Mouse (Mus musculus) liver, postnatal 0 days (tissue): ENCODE measurements around the gene Mthfd1. TPM values are rescaled to one million over a fixed set of nuclear protein-coding genes. Genes with fewer than 3 reads are reported as not detected.

Source experiments
- ATAC-seq: fragments of 200-750 bp; cut with Nextera tagmentation; 2 replicates; pipeline ENCODE4 v1.8.0; 2017; ENCODE audit warnings: mild to moderate bottlenecking, moderate library complexity
- DNase-seq: peaks from one replicate; pipeline ENCODE4 v3.0.0-alpha.2; 2016
- H3K27ac ChIP-seq: fragments of 300-500 bp; sonication (generic); 2 replicates; pipeline ENCODE4 v1.5.1; 2014; ENCODE audit warnings: antibody characterized with exemption, moderate library complexity, mild to moderate bottlenecking, low read depth
- H3K27me3 ChIP-seq: fragments of 300-500 bp; sonication (generic); 2 replicates; pipeline ENCODE4 v1.6.1; 2014; ENCODE audit warnings: low read length, control low read depth, mixed read lengths; ENCODE audit not compliant: insufficient read depth
- H3K36me3 ChIP-seq: fragments of 300-500 bp; sonication (generic); replicated peaks from 2 replicates; pipeline ENCODE4 v1.6.1; 2014; ENCODE audit warnings: mild to moderate bottlenecking, control low read depth, low read length, moderate library complexity, mixed read lengths; ENCODE audit not compliant: insufficient read depth
- H3K4me1 ChIP-seq: fragments of 300-500 bp; sonication (generic); 2 replicates; pipeline ENCODE4 v1.6.1; 2014; ENCODE audit warnings: antibody characterized with exemption, mild to moderate bottlenecking, control low read depth; ENCODE audit not compliant: insufficient read depth
- H3K4me2 ChIP-seq: fragments of 300-500 bp; sonication (generic); 2 replicates; pipeline ENCODE4 v1.6.1; 2014; ENCODE audit warnings: low read depth, mild to moderate bottlenecking, low read length, moderate library complexity, mixed read lengths
- H3K4me3 ChIP-seq: fragments of 300-500 bp; sonication (generic); 2 replicates; pipeline ENCODE4 v1.5.1; 2014; ENCODE audit warnings: low read depth, low read length
- H3K9ac ChIP-seq: fragments of 300-500 bp; sonication (generic); replicated peaks from 2 replicates; pipeline ENCODE4 v1.6.1; 2014; ENCODE audit warnings: mild to moderate bottlenecking, moderate library complexity
- H3K9me3 ChIP-seq: fragments of 300-500 bp; sonication (generic); 2 replicates; pipeline ENCODE4 v1.6.1; 2016; ENCODE audit warnings: mild to moderate bottlenecking, control low read depth, low read length, mixed read lengths
- CTCF ChIP-seq: sonication (generic); IDR thresholded peaks from 2 replicates; pipeline ENCODE4 v1.5.1; 2016; ENCODE audit warnings: antibody characterized with exemption, low read depth
- EP300 ChIP-seq: IDR thresholded peaks from 2 replicates; pipeline ENCODE4 v1.6.1; 2016; ENCODE audit warnings: antibody characterized with exemption, low read depth, mild to moderate bottlenecking
- WGBS: fragments of 180-500 bp; shearing (Covaris S2); extraction: QIAGEN DNeasy Blood & Tissue Kit; methylation state at CpG from one replicate; pipeline ENCODE4 v1.1.7; 2014; ENCODE audit not compliant: insufficient replicate concordance; 5-methylcytosine and 5-hydroxymethylcytosine counted together
- polyA plus RNA-seq: library from polyadenylated mRNA; unstranded; fragments of >200 nt; fragmentation: Nextera tagmentation; extraction: Ambion mirVana; gene quantifications from 2 replicates; pipeline ENCODE4 v1.2.1, GENCODE M21; 2015

The Mthfd1 gene
- polyA plus RNA-seq, 1 experiment from 2014 or later = 63.0 TPM

- DNase-seq = no peak
- H3K9ac ChIP-seq = no peak overlapping the region
- peaks cover 65% of the 10 kb centered on the region for H3K36me3 ChIP-seq
- ATAC-seq = no peak
- no peaks in the 10 kb centered on the region for H3K4me1 ChIP-seq
- no peaks in the 10 kb centered on the region for H3K9me3 ChIP-seq
- no peak overlapping the region for H3K4me3 ChIP-seq
- no peak overlapping the region for H3K4me2 ChIP-seq
- H3K27ac ChIP-seq = no peak overlapping the region
- no peaks in the 10 kb centered on the region for H3K27me3 ChIP-seq
- 89% methylated on average over 8 of the region's 8 CpGs for WGBS
- TF ChIP-seq EP300 (no peak), CTCF (no peak)
These were observed 32.9 kb downstream of the Mthfd1 start for GRCm38 (mm10) chr12:76287986-76288385.

DNA sequence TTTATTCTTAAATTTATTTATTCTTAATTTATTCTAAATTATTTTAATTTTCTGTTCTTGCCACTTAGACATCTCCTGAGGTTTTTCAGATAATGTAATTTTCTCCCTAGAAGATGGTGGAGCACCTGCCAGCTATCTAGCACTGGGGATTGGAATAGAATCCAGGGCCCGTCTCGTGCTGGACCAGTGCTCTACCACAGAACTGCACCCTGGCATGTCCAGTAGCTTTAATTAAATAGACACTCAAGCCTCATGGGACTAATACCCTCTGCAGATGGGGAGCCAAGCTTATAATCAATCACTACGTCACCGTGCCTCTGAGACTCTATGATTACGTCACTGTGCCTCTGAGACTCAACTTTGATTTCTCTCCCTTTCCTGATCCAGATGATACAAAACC lies 33.4 kb downstream of the Mthfd1 start:
- peaks cover 64% of the 10 kb centered on the region for H3K36me3 ChIP-seq
- H3K9ac ChIP-seq = no peak overlapping the region
- H3K4me3 ChIP-seq = no peak overlapping the region
- TF ChIP-seq CTCF (no peak), EP300 (no peak)
- no peak for ATAC-seq
- WGBS = 77% methylated on average over 5 of the region's 5 CpGs
- no peak overlapping the region for H3K4me2 ChIP-seq
- H3K27me3 ChIP-seq = no peaks in the 10 kb centered on the region
- no peak for DNase-seq
- H3K9me3 ChIP-seq = no peaks in the 10 kb centered on the region
- no peaks in the 10 kb centered on the region for H3K4me1 ChIP-seq
- H3K27ac ChIP-seq = peak overlapping the region; percentile 81; the same call in 1 of the 2 replicates

GRCm38 (mm10) chr12:76289428-76289827 lies 34.3 kb downstream of the Mthfd1 start:
- DNase-seq = peak; percentile 44
- ATAC-seq = peak; percentile 92
- H3K4me3 ChIP-seq = no peak overlapping the region
- 81% methylated on average over 12 of the region's 12 CpGs for WGBS
- no peaks in the 10 kb centered on the region for H3K27me3 ChIP-seq
- H3K4me1 ChIP-seq = no peaks in the 10 kb centered on the region
- H3K4me2 ChIP-seq = no peak overlapping the region
- TF ChIP-seq EP300 (no peak), CTCF (no peak)
- no peaks in the 10 kb centered on the region for H3K9me3 ChIP-seq
- peaks cover 66% of the 10 kb centered on the region for H3K36me3 ChIP-seq
- peak overlapping the region; percentile 81 for H3K27ac ChIP-seq
- H3K9ac ChIP-seq = no peak overlapping the region

- peaks cover 70% of the 10 kb centered on the region for H3K36me3 ChIP-seq
- H3K4me3 ChIP-seq = no peak overlapping the region
- H3K4me2 ChIP-seq = no peak overlapping the region
- H3K27me3 ChIP-seq = no peaks in the 10 kb centered on the region
- peak; percentile 54 for TF ChIP-seq CTCF
- TF ChIP-seq EP300 = no peak
- H3K9ac ChIP-seq = no peak overlapping the region
- DNase-seq = no peak
- H3K4me1 ChIP-seq = no peaks in the 10 kb centered on the region
- 88% methylated on average over 2 of the region's 2 CpGs for WGBS
- H3K27ac ChIP-seq = peak overlapping the region; percentile 48; the same call in 1 of the 2 replicates
- H3K9me3 ChIP-seq = no peaks in the 10 kb centered on the region
- no peak for ATAC-seq
These were observed 35.2 kb downstream of the Mthfd1 start for GRCm38 (mm10) chr12:76290271-76290670.

- 63% methylated on average over 7 of the region's 7 CpGs for WGBS
- Histone ChIP-seq H3K36me3 (peaks cover 73% of the 10 kb centered on the region), H3K27ac (no peak overlapping the region), H3K27me3 (no peaks in the 10 kb centered on the region), H3K9me3 (no peaks in the 10 kb centered on the region), H3K4me2 (no peak overlapping the region), H3K4me1 (no peaks in the 10 kb centered on the region), H3K9ac (no peak overlapping the region), H3K4me3 (no peak overlapping the region)
- ATAC-seq = peak; percentile 32; the same call in 1 of the 2 replicates
- peak; percentile 75 for DNase-seq
- TF ChIP-seq EP300 = no peak
- TF ChIP-seq CTCF = peak; percentile 84
These were observed 38.1 kb downstream of the Mthfd1 start for GRCm38 (mm10) chr12:76293192-76293591.

GRCm38 (mm10) chr12:76297830-76298229 lies 42.7 kb downstream of the Mthfd1 start:
- H3K4me1 ChIP-seq = no peaks in the 10 kb centered on the region
- DNase-seq (no peak), ATAC-seq (no peak)
- no peaks in the 10 kb centered on the region for H3K27me3 ChIP-seq
- H3K9ac ChIP-seq = no peak overlapping the region
- no peaks in the 10 kb centered on the region for H3K9me3 ChIP-seq
- TF ChIP-seq CTCF (no peak), EP300 (no peak)
- H3K4me2 ChIP-seq = no peak overlapping the region
- H3K27ac ChIP-seq = no peak overlapping the region
- H3K4me3 ChIP-seq = no peak overlapping the region
- WGBS = 86% methylated on average over 5 of the region's 5 CpGs
- peaks cover 77% of the 10 kb centered on the region for H3K36me3 ChIP-seq

- H3K36me3 ChIP-seq = peaks cover 77% of the 10 kb centered on the region
- H3K4me2 ChIP-seq = no peak overlapping the region
- DNase-seq = no peak
- no peak overlapping the region for H3K27ac ChIP-seq
- no peak overlapping the region for H3K4me3 ChIP-seq
- TF ChIP-seq CTCF = no peak
- TF ChIP-seq EP300 = no peak
- no peaks in the 10 kb centered on the region for H3K27me3 ChIP-seq
- no peak overlapping the region for H3K9ac ChIP-seq
- ATAC-seq = no peak
- no peaks in the 10 kb centered on the region for H3K4me1 ChIP-seq
- WGBS = 86% methylated on average over 9 of the region's 9 CpGs
- H3K9me3 ChIP-seq = no peaks in the 10 kb centered on the region
These were observed 44.3 kb downstream of the Mthfd1 start for GRCm38 (mm10) chr12:76299361-76299906.
